Comparison of ENCODE assay signal across 18 mouse cellular contexts in genomic region chr2:167878255-167878865, GRCm38 (mm10). TPM values are rescaled to one million over a fixed set of nuclear protein-coding genes. Genes with fewer than 3 reads are reported as not detected.
DNase-seq lines count a peak whose midpoint lies in the region; ATAC-seq and TF ChIP-seq lines count a peak whose summit lies in the region.
"Had no signal": no experiment of that assay in that cellular context is flagged by ENCODE, and none has a peak within 500 bp of the region (broad histone marks: within the 10 kb centered on the region; RNA-seq: fewer than 3 reads in every experiment).

No protein-coding gene starts in this region.

- H3K36me3 ChIP-seq in heart, embryonic 10.5 days, result no peaks in the 10 kb centered on the region
- H3K36me3 ChIP-seq in stomach, embryonic 16.5 days (ENCODE audit: control insufficient read depth, insufficient read depth, low read length), result no peaks in the 10 kb centered on the region
- H3K36me3 ChIP-seq in stomach, postnatal 0 days (ENCODE audit: control insufficient read depth, insufficient read depth, low read length), result no peaks in the 10 kb centered on the region
- H3K36me3 ChIP-seq: embryonic facial prominence, embryonic 13.5 days; forebrain, embryonic 12.5 days had no signal

- peaks cover 24% of the 10 kb centered on the region for H3K4me1 ChIP-seq in heart, embryonic 10.5 days
- no peaks in the 10 kb centered on the region for H3K4me1 ChIP-seq in stomach, embryonic 16.5 days (ENCODE audit: control insufficient read depth, insufficient read depth, low read length)
- no peaks in the 10 kb centered on the region for H3K4me1 ChIP-seq in stomach, postnatal 0 days (replicated peaks; ENCODE audit: control insufficient read depth, insufficient read depth)
- H3K4me1 ChIP-seq: embryonic facial prominence, embryonic 13.5 days; forebrain, embryonic 12.5 days had no signal

- intact Hi-C loops in heart, postnatal 10 days (cut with DNase I), result no loop called here

- TF ChIP-seq CTCF in stomach, postnatal 0 days (IDR thresholded peaks at IDR 0.05; ENCODE audit: low read depth), result no peak

- H3K27ac ChIP-seq in heart, embryonic 10.5 days, result peak overlapping the region; percentile 42
- H3K27ac ChIP-seq in stomach, embryonic 16.5 days (ENCODE audit: low read length), result no peak overlapping the region
- H3K27ac ChIP-seq in stomach, postnatal 0 days (replicated peaks), result no peak overlapping the region
- H3K27ac ChIP-seq: embryonic facial prominence, embryonic 13.5 days; forebrain, embryonic 12.5 days; hindbrain, embryonic 14.5 days had no signal

- 28% methylated on average over 11 of the region's 11 CpGs for WGBS in heart, embryonic 10.5 days
- 39% methylated on average over 11 of the region's 11 CpGs for WGBS in stomach, embryonic 16.5 days
- 44% methylated on average over 11 of the region's 11 CpGs for WGBS in stomach, postnatal 0 days

- TF ChIP-seq EP300 in stomach, postnatal 0 days (optimal IDR thresholded peaks at IDR 0.05), result no peak

- H3K4me3 ChIP-seq in heart, embryonic 10.5 days, result no peak overlapping the region
- H3K4me3 ChIP-seq in stomach, embryonic 16.5 days (replicated peaks; ENCODE audit: low read length), result no peak overlapping the region
- H3K4me3 ChIP-seq in stomach, postnatal 0 days (ENCODE audit: low read depth, low read length), result no peak overlapping the region
- H3K4me3 ChIP-seq: embryonic facial prominence, embryonic 13.5 days; forebrain, embryonic 12.5 days had no signal

- H3K27me3 ChIP-seq in heart, embryonic 10.5 days (ENCODE audit: insufficient read depth, poor library complexity, severe bottlenecking), result 0 out of 2 replicates have a peak, but pooled peaks cover 4% of the 10 kb centered on the region
- H3K27me3 ChIP-seq in stomach, embryonic 16.5 days (ENCODE audit: control insufficient read depth, insufficient read depth, low read length), result no peaks in the 10 kb centered on the region
- H3K27me3 ChIP-seq in stomach, postnatal 0 days (ENCODE audit: control insufficient read depth, insufficient read depth, low read length), result no peaks in the 10 kb centered on the region
- H3K27me3 ChIP-seq: embryonic facial prominence, embryonic 13.5 days; forebrain, embryonic 12.5 days had no signal

- H3K9me3 ChIP-seq in heart, embryonic 10.5 days, result no peaks in the 10 kb centered on the region
- no peaks in the 10 kb centered on the region for H3K9me3 ChIP-seq in stomach, embryonic 16.5 days (replicated peaks; ENCODE audit: control insufficient read depth, low read length)
- no peaks in the 10 kb centered on the region for H3K9me3 ChIP-seq in stomach, postnatal 0 days (ENCODE audit: control insufficient read depth, low read length)
- H3K9me3 ChIP-seq: embryonic facial prominence, embryonic 13.5 days had no signal

- DNase-seq in heart, embryonic 10.5 days (ENCODE audit: low spot score), result no peak
- DNase-seq in heart, postnatal 10 days, result no peak
- no peak for DNase-seq in stomach, postnatal 0 days (ENCODE audit: low spot score)
- peak; percentile 68 for DNase-seq in lung, postnatal 36 days
- no peak for DNase-seq in frontal cortex, postnatal 10 days (ENCODE audit: low spot score in 2 of 2)
- no peak for DNase-seq in gastrocnemius, adult 8-10 months (ENCODE audit: low spot score in 2 of 2)
- DNase-seq: adrenal gland, postnatal 10 days; cerebellum, adult 11-12 months; cerebellum, adult 9-10 months; cerebellum, postnatal 25 days; gastrocnemius, postnatal 36 days; heart, adult 11 months; heart, postnatal 14 days had no signal

- no peak overlapping the region for H3K4me2 ChIP-seq in stomach, embryonic 16.5 days (ENCODE audit: low read depth, low read length)
- no peak overlapping the region for H3K4me2 ChIP-seq in stomach, postnatal 0 days (replicated peaks; ENCODE audit: low read depth)
- H3K4me2 ChIP-seq: embryonic facial prominence, embryonic 13.5 days; forebrain, embryonic 12.5 days; hindbrain, embryonic 14.5 days had no signal

- H3K9ac ChIP-seq in stomach, embryonic 16.5 days (ENCODE audit: low read length), result peak overlapping the region; percentile 39; the same call in 1 of the 2 replicates
- no peak overlapping the region for H3K9ac ChIP-seq in stomach, postnatal 0 days (ENCODE audit: low read length)
- H3K9ac ChIP-seq: embryonic facial prominence, embryonic 13.5 days; forebrain, embryonic 12.5 days; hindbrain, embryonic 14.5 days had no signal

- ATAC-seq in stomach, embryonic 16.5 days (ENCODE audit: insufficient read depth, low FRiP score), result no peak
- ATAC-seq in stomach, postnatal 0 days (ENCODE audit: low FRiP score, low TSS enrichment), result no peak
- ATAC-seq: forebrain, embryonic 16.5 days had no signal

RNA-seq across cellular contexts. Expression of gene Ptpn1, which starts 53.5 kb away (rescaled TPM):
- polyA plus RNA-seq in heart, embryonic 10.5 days (2016; fragmentation: Nextera tagmentation; extraction: Ambion mirVana), result 45.3 and 58.3 TPM in 2 replicates
- total RNA-seq in heart, postnatal 10 days (2021), result 10 to 100 TPM; 27.3 to 34.9 TPM
- polyA plus RNA-seq in stomach, embryonic 16.5 days (2015; fragmentation: Nextera tagmentation; extraction: Ambion mirVana), result 49.5 and 51.3 TPM in 2 replicates
- polyA plus RNA-seq in stomach, postnatal 0 days (2015; fragmentation: Nextera tagmentation; extraction: Ambion mirVana), result 51.1 and 51.3 TPM in 2 replicates
- 10 to 100 TPM; 10.6 to 16.5 (median 14.9) TPM for total RNA-seq in gastrocnemius, adult 8-10 months (2022)
